Mouse (Mus musculus) cerebellum, adult 2 months (tissue): ENCODE measurements around the gene Zg16. TPM values are rescaled to one million over a fixed set of nuclear protein-coding genes. Genes with fewer than 3 reads are reported as not detected.

Experiments
- DNase-seq, 2 experiments: peaks; one replicate each; pipeline ENCODE4 v3.0.0; 2021
- H3K27ac ChIP-seq: fragments of 200-500 bp; 2 replicates; pipeline ENCODE4 v1.5.1; 2012; ENCODE audit warnings: low read length, control low read depth, inconsistent platforms; ENCODE audit not compliant: insufficient read depth
- H3K27me3 ChIP-seq: fragments of 200-500 bp; 2 replicates; pipeline ENCODE4 v1.6.1; 2012; ENCODE audit warnings: inconsistent platforms, mild to moderate bottlenecking, low read length, moderate library complexity; ENCODE audit not compliant: control insufficient read depth, insufficient read depth
- H3K4me1 ChIP-seq: fragments of 200-500 bp; 2 replicates; pipeline ENCODE4 v1.6.1; 2011; ENCODE audit warnings: low read length; ENCODE audit not compliant: control insufficient read depth, insufficient read depth
- H3K4me3 ChIP-seq: fragments of 200-500 bp; replicated peaks from 2 replicates; pipeline ENCODE3; 2011; ENCODE audit warnings: mild to moderate bottlenecking, low read depth, low read length, control low read depth; ENCODE audit not compliant: insufficient read depth
- CTCF ChIP-seq: fragments of 200-500 bp; IDR thresholded peaks from 2 replicates; pipeline ENCODE4 v1.5.1; 2011; ENCODE audit warnings: low read depth, mild to moderate bottlenecking, control low read depth, low read length, moderate library complexity, borderline replicate concordance; ENCODE audit not compliant: insufficient read depth
- POLR2A ChIP-seq: fragments of 200-500 bp; IDR thresholded peaks from 2 replicates; pipeline ENCODE4 v1.6.1; 2011; ENCODE audit warnings: low read length, control low read depth, borderline replicate concordance; ENCODE audit not compliant: insufficient read depth
- WGBS: fragments of 180-500 bp; shearing (Covaris S2); methylation state at CpG from one replicate; pipeline ENCODE4 v1.1.7; 2018; 5-methylcytosine and 5-hydroxymethylcytosine counted together
- polyA plus RNA-seq: library from polyadenylated mRNA; depleted of rRNA; stranded (reverse); fragments of >200 nt; gene quantifications from 2 replicates; pipeline ENCODE4 v1.2.3, GENCODE M21; 2012

Gene Zg16
- polyA plus RNA-seq, 1 experiment = 0.34 TPM

DNA sequence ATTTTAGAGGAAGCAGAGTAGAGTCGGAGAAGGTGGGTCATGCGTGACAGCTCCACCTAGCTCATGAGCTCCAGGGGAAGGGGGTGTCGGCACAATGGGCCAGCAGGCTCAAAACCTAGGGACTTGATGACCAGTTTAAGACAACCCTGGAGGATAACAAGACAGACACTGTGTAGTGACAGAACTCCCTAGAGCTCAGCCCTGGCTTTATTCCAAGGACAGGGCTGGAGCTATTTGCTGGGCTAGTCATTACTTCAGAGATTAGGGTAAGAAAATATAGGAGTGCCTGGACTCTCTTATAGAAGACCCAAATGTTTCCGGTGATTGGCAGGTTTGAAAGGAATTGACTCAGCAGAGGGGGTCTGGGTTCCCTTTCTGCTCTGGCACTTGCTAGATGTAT is 13.9 kb downstream of the Zg16 start:
- no peaks in the 10 kb centered on the region for H3K4me1 ChIP-seq
- WGBS = 71% methylated on average over 4 of the region's 4 CpGs
- H3K27me3 ChIP-seq = no peaks in the 10 kb centered on the region
- H3K27ac ChIP-seq = no peak overlapping the region
- H3K4me3 ChIP-seq = no peak overlapping the region
- TF ChIP-seq POLR2A = no peak
- no peak for TF ChIP-seq CTCF
- DNase-seq = no peak

DNA sequence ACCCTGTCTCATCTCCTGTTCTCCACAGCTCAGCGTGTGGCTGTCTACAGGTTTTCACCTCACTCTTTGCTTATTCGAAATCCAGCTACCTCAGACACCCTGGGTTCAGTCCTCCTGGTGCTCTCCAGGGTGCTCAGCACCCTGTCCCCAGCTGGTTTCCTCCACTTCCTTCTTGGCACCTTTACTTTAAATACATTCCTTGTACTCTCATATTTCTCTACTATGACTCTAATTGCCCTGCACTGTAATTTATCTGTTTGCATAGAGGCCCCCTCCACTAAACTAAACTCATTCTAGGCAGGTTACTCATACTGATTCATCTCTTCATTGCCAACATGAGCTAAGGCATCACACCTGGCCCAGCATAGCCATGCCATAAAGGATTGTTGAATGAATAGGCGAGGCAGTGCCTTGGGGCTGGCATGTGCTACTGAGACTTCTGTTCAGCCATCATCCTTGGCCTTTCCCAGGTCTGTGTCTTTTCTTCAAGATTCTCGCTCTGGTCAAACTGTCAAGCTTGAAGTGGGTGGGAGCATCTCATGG is 16.2 kb downstream of the Zg16 start:
- H3K4me1 ChIP-seq = no peaks in the 10 kb centered on the region
- no peak overlapping the region for H3K27ac ChIP-seq
- TF ChIP-seq POLR2A (no peak), CTCF (no peak)
- WGBS = 77% methylated on average over 4 of the region's 4 CpGs
- no peaks in the 10 kb centered on the region for H3K27me3 ChIP-seq
- no peak for DNase-seq
- H3K4me3 ChIP-seq = no peak overlapping the region

DNA sequence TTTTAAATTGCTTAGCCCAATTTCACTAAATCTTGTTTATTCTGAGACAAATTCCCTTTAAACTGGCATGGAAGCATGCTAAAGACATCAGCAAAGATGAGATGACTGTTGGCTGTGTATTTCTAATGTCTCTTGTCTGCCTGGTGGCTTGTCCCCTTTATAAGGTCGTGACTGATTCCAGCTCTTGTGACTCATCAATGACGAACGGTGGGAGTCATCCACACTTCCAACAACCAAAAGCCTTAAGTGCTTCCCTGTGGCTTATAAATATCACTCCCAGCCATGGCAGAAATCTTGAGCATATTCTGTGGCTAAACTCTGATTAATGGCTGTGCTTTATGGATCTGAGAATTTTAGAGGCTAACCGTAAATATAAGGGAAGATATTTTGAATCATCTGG is 20.8 kb downstream of the Zg16 start:
- DNase-seq = no peak

DNA sequence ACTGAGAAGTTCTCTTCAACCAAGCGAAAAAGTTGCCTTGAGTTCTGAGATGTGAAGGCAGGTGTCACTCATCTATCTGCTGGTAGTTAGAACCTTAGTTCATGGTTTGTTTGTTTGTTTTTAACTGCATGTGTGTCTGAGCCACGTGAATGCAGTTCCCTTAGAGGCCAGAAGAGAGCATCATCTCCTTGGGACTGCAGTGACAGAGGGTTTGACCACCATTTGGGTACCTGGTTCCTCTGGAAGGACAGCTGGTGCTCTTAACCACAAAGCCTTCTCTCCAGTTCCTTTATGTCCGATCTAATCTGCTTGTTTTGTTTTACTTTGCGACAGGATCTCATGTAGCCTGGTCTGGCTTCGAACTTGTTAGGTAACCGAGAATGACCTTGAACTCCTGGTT is 21.6 kb downstream of the Zg16 start:
- H3K4me3 ChIP-seq = no peak overlapping the region
- H3K27me3 ChIP-seq = no peaks in the 10 kb centered on the region
- 85% methylated on average over 6 of the region's 6 CpGs for WGBS
- no peaks in the 10 kb centered on the region for H3K4me1 ChIP-seq
- no peak for TF ChIP-seq POLR2A
- DNase-seq = no peak
- H3K27ac ChIP-seq = no peak overlapping the region

More for the DNA sequence above, 20.8 kb downstream of the Zg16 start:
- TF ChIP-seq POLR2A (no peak), CTCF (no peak)
- no peaks in the 10 kb centered on the region for H3K4me1 ChIP-seq
- WGBS = 69% methylated on average over 4 of the region's 4 CpGs
- H3K27me3 ChIP-seq = no peaks in the 10 kb centered on the region
- H3K27ac ChIP-seq = no peak overlapping the region
- H3K4me3 ChIP-seq = no peak overlapping the region

DNA sequence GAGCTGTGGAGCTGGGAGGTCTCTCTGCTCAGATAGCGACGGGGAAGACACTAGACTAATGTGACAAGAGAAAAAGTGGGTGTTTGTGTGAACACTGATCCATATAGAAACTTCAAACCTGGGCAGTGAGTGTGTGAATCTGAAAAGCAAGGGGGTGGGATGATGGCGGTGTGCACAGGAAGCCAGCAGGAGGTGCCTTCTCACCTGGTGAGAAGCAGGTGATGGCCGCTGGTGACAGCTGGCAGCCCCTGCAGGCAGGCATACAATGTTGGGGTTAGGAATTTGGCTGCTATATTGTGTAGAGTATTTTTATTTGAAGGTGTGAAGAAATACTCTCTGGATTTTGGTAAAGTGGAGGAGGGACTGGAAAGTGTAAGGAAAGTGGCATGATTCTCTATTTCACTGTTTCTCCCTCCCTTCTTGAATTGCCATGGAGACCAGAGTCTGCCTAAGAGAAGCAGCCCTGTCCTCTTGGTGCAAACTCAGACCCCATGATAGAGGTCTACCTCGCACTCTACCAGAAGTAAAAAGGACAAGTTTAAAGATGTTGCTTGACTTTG is 32.0 kb downstream of the Zg16 start:
- no peak for DNase-seq
- Histone ChIP-seq H3K4me3 (no peak overlapping the region), H3K4me1 (no peaks in the 10 kb centered on the region), H3K27ac (no peak overlapping the region), H3K27me3 (no peaks in the 10 kb centered on the region)
- TF ChIP-seq CTCF (no peak), POLR2A (no peak)
- WGBS = 64% methylated on average over 5 of the region's 5 CpGs

DNA sequence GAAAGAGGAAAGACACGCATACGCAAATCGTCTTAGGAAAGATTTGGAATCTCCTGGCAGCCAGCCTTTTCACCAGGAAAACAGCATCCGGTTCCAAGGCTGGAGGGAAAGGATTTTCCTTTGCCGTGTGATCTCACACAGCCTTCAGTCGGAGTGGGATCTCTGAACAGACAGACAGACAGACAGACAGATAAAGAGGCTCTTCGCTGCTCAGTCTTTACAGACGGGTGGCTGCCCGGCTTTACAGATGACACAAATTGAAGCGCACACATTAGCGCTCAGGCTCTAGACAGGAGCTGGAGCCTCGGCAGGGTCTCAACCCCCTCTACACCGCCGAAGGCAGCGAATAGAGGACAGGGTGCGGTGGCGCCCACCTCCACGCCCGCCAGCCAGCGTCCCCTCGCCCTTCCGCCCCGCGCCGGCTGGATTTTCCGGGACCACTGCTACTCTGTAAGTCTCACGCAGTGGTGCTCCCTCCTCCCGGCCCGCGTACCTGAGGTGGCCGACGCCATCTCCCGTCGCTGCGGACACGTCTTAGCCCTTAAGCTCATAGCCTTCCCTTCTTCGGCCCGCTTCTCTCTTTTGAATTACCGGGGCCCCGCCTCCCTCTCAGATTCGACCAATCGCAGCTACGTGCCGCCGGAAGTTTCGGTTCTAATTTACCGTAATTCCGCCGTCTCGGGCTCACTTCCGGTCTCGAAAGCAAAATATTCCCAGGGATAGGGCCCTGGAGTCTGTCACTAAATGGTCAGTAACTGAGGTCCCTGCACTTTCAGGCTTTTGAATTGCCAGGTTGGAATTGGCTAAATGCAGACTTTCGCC is 45.1 kb downstream of the Zg16 start, which contains the start of gene Kif22:
Kif22 (minus strand) TSS at position 621 of the 822 bp plus-strand sequence.
- no peak within 1 kb of the TSS; the same call in 1 of the 2 replicates for H3K27ac ChIP-seq
- peak within 1 kb of the TSS; percentile 93 for H3K4me3 ChIP-seq
- TF ChIP-seq POLR2A (peak; percentile 49; the same call in 1 of the 2 replicates), CTCF (no peak)
- DNase-seq = peak; percentile 88 to 93
- no peaks in the 10 kb centered on the region for H3K27me3 ChIP-seq
- no peaks in the 10 kb centered on the region for H3K4me1 ChIP-seq
- under 1% methylated on average over 53 of the region's 53 CpGs for WGBS

DNA sequence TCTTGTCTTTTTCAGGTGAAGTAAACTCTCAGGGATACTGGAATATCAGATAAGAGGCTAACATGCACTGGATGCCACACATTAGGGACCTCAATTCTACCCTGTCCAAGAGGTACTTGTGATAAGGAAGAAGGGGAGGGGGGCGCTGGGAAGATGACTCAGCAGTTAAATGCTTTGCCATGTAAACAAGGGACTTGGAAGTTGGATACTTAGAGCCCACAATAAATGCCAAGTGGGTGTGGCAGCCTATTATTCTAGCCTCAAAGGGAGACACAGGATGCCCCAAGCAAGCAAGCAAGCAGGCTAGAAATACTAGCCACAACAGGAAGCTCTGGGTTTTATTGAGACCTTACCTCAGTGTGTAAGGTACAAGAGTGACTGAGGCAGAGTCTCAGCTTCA is 55.9 kb downstream of the Zg16 start:
- H3K27ac ChIP-seq = no peak overlapping the region
- WGBS = 88% methylated on average over 1 of the region's 1 CpGs
- H3K4me1 ChIP-seq = peaks cover 3% of the 10 kb centered on the region; the same call in 1 of the 2 replicates
- no peak overlapping the region for H3K4me3 ChIP-seq
- DNase-seq = no peak
- H3K27me3 ChIP-seq = no peaks in the 10 kb centered on the region
- no peak for TF ChIP-seq POLR2A
- no peak for TF ChIP-seq CTCF

DNA sequence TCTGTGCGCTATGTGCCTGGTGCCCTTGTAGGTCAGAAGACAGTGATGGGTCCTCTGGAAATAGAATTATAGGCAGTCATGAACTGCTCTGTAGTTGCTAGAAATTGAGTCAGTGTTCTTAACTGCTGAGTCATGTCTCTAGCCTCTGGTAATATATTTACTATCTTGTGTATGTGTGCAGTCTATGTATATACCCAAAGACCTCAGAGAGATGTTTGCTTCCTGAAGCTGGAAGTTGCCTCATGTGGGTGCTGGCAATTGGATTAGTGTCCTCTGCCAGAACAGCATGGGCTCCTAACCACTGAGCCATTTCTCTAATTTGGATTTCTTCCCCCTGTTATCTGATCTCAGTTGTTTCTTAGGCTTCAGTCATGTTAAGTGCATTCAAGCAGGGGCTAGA is 57.0 kb downstream of the Zg16 start:
- Histone ChIP-seq H3K27me3 (no peaks in the 10 kb centered on the region), H3K27ac (no peak overlapping the region), H3K4me3 (no peak overlapping the region), H3K4me1 (peaks cover 3% of the 10 kb centered on the region; the same call in 1 of the 2 replicates)
- 98% methylated on average over 1 of the region's 1 CpGs for WGBS
- no peak for DNase-seq
- TF ChIP-seq CTCF (no peak), POLR2A (no peak)
